Mouse (Mus musculus) T-helper 17 cell (primary cell): ENCODE data around the gene Zhx3.

Experiments
- in situ Hi-C, 2 experiments: fragments of 300-600 bp; cut with MboI, MseI; formaldehyde crosslinking; loops; 1 replicate in 1 of 2; 2 replicates in 1 of 2; pipeline ENCODE4 v1.15.1; 2025; ENCODE audit warnings: high pct_unique_total_duplicates in 2 of 2

Zhx3 gene

DNA sequence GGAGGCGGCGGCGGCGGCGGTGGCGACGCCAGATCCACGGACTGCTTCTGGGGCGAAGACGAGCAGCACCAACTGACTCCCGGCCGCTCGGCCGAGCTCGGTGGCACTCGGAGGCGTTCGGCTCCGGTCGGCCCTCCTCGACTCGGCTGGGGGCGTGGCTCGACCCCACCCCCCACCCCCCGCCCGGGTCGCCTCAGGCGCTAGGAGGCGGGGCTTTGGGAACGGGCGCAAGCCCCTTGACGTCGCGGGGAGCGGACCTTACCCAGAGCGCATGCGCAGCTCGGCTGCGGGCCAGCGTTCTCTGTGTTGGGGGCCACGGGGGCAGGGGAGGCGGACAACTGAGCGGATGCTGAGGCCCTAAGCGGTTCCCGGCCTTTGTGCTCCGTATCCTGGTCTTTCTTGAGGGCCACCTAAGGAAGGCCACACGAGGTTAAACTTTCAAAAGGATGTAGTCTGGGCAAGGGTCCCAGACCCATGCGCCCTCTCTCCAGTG, at the start of gene Zhx3:
TSS of gene Zhx3 (minus strand) at position 109 of the 493 bp plus-strand sequence.
- in situ Hi-C loops, result loop anchor here in 1 of 2 experiments (5.0 kb wide), 1 partner anchor 141 kb away; the partner anchor contains the start of gene Plcg1

DNA sequence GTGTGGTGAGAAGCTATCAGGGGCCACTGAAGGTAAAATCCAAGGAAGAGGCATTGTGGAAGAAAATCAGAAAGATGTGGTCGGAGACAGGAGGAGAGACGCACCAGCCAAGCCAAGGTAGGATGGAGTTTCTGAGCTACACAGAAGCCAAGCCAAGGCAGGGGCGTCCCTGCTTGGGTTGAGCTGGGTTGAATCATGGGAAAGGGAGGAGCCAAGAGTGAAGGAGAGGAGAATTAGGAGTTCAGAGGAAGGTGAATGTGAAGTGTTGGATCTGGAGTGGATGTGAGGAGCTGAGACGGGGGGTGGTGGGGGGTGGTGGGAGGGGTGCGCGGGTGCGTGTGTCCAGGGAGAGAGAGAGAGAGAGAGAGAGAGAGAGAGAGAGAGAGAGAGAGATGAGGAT, 48.5 kb upstream of the Zhx3 start:
- in situ Hi-C loops, result loop anchor here (10.0 to 25.0 kb wide), 2 partner anchors 859 to 1476 kb away; no protein-coding TSS in a partner anchor

DNA sequence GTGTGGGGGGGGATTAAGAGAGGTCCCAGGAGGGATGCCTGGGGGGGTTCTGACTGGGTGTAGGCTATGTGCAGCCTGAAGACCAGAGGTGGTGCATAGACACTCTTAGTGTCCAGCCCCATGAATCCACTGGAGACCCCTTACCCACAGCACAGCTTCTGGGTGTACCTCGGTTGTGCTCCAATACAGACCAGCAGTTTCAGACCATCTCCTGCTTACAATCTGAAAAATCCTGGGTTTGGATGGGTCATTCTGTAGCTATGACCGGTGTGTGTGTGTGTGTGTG, 46.1 kb upstream of the Zhx3 start:
- in situ Hi-C loops, result loop anchor here in 1 of 2 experiments (25.0 kb wide), 1 partner anchor 857 kb away; no protein-coding TSS in a partner anchor

DNA sequence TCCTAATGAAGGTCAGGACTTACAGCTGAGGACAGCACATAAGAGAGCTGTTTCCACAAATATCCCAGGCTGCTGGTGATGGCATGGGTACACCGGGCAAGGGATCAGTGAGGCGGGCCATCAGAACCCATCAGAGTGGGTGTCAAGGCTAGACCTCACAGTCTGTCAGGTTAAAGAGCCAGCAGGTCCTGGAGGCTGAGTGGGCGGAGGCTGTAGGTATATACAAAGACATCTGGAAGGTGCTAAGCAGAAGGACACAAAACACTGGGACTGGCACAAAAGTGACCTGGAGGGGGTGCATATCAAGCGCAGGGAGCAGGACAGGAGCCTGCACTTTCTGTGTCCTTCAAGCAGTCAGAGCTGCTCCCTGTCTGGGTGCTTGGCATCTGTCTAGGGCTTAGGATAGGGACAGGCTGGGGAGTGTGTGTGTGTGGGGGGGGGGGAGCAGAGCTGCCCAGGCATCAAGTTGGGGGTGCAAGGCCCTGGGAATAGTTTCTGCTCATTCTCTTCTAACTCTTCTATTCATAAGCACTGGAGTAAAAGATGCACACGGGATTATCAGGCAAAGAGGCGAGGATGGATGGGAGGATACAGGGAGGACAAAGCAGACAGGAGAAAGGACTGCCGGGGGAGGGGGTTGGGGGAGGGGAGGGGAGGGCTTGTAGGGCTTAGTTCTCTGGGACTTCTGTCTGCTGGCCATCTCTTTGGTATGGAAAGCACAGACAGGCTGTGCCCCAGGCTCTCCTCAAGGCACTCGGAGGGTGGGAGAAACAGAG, 45.5 kb upstream of the Zhx3 start:
- in situ Hi-C loops, result loop anchor here in 1 of 2 experiments (25.0 kb wide), 1 partner anchor 856 kb away; no protein-coding TSS in a partner anchor

DNA sequence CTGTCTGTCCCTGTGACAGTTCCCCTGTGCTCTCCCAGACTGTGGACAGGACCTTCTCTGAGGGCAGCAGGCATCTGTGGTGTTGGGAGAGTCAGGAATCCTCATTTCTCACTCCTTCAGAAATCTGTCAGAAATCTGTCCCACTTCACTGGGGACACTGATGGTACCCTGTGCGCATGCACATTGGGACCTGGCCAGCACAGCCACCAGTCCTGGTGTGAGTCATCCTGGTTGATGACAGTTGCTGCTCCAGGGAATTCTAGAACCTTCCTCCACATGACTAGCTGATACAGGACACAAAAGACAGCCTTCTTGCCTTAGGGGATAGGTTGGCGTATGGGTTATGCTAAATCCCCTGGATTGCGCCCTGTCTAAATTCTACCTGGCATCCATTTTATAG, 44.5 kb upstream of the Zhx3 start:
- in situ Hi-C loops, result loop anchor here in 1 of 2 experiments (25.0 kb wide), 1 partner anchor 855 kb away; no protein-coding TSS in a partner anchor

DNA sequence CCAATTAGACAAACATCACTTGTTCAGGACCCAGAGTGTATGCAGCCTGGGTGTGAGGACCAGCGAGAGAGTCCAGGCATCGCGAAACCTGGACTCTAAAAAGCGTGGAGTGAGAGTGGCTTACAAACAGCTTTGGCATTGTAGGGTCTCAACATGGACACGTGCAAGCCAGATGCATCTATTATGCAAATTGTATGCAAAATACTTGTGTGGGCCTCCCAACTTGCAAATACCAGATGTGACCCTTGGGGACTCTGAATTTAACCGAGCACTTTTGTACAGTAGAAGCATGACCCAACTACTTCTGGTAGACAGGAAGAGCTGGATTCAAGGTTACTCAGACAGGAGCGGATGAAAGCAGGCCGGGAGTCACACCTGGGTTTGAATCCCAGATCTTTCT, 43.9 kb upstream of the Zhx3 start:
- in situ Hi-C loops, result loop anchor here in 1 of 2 experiments (25.0 kb wide), 1 partner anchor 854 kb away; no protein-coding TSS in a partner anchor

DNA sequence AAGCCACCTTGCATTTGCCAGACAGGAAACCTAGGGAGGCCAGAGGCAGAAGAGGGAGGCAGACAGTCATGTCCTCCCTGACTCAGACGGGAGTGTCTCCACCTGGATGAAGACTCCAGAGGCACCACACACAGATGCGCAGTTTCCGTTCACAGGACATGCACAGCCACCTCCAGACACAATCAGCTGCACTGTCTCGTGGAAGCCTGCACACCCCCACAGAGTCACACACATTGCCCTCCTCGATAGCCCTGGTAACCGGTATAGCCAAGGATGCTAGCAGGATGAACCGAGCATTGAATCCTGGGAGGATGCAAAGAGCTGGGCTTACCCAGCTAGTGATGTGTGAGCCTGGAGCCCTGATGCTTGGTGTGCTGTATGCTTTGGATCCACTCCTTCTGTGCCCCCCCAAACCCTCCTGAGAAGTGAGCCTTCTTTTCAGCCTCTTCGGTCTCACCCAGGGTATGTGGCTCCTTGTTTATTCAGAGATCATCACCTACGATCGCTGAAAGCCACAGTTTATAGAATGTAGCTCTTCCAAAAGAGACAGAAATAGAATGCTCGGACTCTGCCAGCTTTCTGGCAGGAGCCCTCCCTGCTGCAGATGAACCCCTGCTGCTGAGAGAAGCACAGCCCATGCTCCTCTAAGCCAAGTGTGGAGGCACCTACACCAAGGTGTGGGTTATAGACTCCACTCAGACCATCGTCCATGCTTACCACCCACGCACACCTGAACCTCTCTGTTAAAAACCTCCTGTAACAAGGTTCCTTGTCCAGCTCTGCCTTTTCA, 43.2 kb upstream of the Zhx3 start:
- in situ Hi-C loops, result loop anchor here in 1 of 2 experiments (25.0 kb wide), 1 partner anchor 854 kb away; no protein-coding TSS in a partner anchor

DNA sequence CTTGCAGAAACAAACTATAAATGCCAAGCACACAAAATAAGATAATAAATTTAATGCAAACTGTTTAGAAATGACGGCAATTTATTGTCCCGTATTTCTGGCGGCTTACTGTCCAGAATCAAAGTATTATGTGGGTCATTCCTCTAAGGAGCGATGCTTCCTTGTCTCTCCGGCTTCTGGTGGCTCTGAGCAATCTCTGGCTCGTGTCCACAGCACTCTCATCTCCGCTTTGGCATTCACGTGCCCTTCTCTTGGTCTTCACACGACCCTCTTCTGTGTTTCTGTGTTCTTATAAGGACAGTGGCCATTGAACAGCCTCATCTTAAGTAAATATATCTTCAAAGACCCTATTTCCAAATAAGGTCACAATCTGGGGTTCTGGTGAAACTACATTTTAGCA, 41.9 kb upstream of the Zhx3 start:
- in situ Hi-C loops, result loop anchor here in 1 of 2 experiments (25.0 kb wide), 1 partner anchor 852 kb away; no protein-coding TSS in a partner anchor

DNA sequence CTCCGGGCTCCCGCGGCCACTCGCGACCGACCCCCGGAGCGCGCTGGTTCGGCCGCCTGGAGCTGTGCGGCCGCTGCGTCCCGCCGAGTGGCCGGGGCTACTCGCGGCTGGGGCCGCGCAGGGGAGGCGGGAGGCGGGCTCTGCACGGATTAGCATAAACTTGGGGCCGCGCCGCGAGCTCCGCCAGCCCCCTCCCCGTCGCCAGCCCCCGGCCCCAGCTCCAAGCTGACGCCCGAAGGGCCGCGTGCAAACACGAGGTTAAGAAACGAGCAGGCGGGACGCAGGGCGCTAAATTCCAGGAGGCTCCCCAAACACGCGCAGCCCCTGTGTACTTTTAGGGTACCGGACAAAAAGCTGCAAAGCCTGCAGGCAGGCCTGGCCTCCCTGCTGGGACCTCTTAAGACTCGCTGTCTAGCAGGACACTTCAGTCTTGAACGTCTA, 39.5 kb upstream of the Zhx3 start, which contains the start of gene Emilin3:
TSS of gene Emilin3 (minus strand) at position 98 of the 441 bp plus-strand sequence.
- in situ Hi-C loops, result loop anchor here in 1 of 2 experiments (25.0 kb wide), 1 partner anchor 850 kb away; no protein-coding TSS in a partner anchor

DNA sequence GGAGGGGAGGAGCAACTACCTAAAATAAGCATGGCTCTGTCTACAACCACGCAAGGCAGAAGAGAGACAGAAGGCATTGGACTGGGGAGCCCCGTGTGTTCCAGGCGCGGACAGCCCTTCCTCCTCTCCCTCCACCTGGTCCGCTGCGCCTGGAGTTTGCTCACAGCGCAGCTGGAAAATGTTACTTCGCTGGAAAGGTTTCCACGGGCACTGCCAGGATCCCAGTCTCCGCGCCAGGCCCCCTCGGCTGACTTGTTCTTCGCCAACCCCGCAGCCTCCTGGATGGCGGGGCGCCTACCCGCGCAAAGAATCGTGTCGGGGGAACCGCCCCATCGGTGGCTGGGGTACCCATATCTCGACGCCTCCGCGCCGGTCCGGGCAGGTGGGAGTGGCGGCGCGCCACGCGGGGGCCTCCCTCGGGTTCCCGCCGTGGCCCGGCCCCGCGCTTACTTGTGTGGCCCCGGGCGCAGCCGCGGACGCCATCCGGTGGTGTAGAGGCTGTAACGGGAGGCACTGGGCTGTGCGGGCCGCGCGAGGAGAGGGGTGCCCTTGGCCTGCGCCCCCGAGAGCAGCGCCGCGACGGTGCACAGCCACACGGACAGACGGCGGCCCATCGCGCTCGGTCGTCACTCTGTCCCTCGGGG, 38.9 kb upstream of the Zhx3 start:
- in situ Hi-C loops, result loop anchor here in 1 of 2 experiments (25.0 kb wide), 1 partner anchor 849 kb away; no protein-coding TSS in a partner anchor

DNA sequence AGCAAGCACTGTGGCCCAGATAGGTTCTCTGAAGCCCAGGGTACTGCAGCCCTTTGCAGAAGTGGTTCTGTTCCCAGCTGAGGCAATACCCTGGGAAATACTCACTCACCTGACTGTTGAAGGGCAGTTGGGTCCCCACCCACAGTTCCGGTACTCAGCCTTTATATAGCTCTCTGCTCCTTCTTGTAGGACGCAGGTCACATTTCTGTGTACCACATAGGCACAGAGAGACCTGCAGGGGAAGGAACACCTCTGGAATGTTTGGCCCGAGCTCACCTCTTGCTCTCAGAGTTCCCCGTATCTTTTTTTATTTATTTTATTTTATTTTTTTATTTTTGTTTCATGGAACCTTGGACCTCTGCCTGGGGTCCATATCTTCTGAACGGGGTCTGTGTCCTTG, 37.8 kb upstream of the Zhx3 start:
- in situ Hi-C loops, result loop anchor here in 1 of 2 experiments (25.0 kb wide), 1 partner anchor 848 kb away; no protein-coding TSS in a partner anchor

DNA sequence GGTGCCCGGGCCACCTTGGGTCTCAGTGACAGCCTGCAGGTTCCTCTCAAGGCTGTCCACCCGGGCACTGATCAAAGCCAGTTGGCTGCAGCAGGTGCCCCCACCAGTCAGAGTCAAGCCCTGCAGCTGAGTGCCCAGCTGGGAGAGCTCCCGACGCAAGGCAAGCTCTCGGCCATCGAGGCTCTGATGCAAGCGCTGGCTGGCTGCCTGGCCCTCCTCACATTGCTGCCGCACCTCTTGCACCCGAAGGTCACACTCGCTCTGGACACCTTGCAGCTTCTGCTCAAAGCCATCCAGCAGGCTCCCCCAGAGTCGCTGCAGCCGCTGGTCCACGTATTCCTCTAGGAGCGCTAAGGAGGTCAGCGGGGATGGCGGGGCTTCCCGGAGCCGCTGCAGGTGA, 35.8 kb upstream of the Zhx3 start:
- in situ Hi-C loops, result loop anchor here in 1 of 2 experiments (25.0 kb wide), 1 partner anchor 846 kb away; no protein-coding TSS in a partner anchor

DNA sequence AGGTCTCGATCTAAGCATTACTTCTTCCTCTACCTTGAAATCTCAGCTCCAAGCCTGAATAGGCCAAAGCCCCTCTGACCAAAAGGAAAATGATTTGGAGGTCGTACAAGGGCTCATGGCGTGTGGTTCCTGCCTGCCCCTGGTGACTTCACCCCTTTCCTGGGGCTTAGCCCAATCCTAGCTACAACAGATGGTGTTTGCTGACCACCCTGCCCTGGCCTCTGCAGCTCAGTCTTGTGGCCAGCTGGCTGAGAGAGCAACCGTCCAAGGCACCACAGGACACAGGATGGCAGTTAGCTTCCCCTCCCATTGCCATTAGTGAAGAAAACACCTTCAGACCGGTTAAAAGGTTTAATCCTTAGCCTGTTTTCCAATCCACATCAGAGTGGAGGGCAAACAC, 33.3 kb upstream of the Zhx3 start:
- in situ Hi-C loops, result loop anchor here in 1 of 2 experiments (25.0 kb wide), 1 partner anchor 844 kb away; no protein-coding TSS in a partner anchor

DNA sequence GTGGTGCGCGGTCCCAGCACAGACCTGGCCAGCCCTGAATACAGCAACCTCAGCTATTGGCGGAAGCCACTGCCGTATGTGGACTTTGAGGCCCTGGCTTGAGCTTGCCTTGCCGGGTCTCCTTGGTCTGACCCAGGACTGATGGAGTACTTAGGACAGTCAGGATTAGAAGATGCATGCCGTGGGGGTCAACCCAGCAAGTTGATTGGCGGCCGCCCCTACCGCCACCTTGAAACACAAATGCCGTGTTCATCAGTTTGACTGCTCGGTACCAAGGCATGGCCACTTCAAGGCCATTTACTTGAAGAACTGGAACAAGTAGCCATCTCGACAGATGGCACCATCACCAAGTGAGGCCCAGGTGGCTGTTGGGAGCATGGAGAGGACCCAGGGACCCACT, 32.5 kb upstream of the Zhx3 start:
- in situ Hi-C loops, result loop anchor here in 1 of 2 experiments (25.0 kb wide), 1 partner anchor 843 kb away; no protein-coding TSS in a partner anchor

DNA sequence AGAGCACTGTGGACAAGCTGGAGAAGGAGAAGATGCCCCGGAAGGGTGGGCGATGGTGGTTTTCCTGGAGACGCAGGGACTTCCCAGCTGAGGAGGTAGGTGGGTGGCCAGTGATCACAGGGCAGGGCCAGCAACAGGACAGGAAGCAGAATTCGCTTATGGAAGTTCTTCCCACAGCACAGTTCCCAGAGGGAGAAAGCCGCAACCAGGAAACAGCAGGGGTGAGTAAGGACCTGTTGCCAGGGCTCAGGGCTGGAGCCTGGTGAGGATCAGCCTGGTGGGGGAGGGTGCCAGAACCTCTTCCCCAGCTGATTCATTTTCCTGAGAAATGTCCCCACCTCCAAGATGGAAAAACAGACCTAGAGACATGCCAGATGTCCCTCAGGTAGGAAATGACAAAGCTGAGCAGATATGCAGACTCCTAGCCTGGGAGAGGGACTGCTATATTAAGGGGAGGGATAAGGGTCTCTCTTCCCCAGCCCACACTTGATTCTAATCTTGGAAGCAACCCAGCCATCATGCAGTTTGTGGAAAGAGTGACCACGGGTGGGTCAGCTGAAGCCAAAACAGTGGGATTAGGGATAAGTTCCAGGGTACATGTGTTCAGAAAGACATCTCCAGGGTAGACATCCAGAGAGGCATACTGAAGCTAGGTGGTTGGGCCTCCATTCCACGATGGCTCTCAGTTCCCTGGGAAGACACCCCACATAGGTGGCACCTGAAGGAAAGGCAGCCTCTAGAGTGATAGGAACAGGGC, 29.0 kb upstream of the Zhx3 start:
- in situ Hi-C loops, result loop anchor here in 1 of 2 experiments (25.0 kb wide), 1 partner anchor 840 kb away; no protein-coding TSS in a partner anchor

DNA sequence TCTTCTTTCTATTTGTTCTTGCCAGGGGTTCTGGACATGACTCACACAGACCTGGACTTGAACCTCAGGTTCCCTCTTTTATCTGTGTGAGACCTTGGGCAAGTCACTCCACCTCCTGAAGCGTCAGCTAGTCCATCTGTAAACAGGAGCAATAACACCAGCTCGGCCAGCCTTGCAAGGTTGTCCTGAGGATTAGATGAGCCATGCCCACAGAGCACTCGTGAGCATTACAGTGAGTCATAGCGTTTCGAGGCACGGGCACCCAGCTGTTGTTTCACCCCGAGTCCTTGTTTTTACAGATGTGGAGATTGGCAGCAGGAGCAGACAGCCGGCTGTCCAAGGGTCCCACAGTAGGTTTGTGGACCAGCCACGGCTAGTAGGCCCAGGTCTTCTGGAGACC, 18.9 kb upstream of the Zhx3 start:
- in situ Hi-C loops, result no loop called here

DNA sequence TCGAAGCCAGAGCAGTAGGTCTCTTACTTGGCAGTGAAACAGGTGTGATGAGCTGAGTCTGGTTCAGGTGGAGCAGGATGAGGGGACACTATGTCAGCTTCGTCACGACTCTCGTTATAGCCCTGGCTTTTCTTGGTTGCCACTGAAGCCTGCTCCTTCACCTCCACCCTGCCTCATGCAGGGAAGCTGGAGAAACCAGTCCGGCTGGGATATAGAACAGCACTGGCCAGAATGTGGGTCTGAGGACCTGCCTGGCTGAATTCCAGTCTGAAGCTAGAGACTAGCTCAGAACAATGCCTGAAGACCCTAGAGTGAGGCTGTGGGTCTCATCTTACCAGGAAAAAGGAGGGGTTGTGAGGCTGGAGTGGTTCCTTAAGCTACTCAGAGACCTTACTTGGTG, 18.2 kb upstream of the Zhx3 start:
- in situ Hi-C loops, result no loop called here

DNA sequence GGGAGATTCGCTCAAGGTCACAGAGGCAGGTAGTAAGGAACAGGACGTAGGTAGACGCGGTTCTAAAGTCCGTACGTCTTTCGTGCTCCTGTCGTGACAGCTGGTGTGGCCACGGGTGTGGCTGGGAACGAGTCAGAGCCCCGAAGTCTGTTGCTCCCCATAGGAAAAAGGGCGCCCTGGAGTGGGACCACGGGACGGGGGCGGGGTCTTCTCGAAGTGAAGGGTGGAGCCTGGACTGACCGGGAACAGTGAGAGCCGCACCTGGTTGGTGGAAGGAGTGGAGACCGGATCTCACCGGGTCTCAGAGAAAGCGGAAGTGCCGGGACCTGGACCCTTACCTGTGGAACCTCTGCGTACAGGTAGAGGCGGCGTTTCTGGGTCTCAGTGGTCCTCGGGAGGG, 15.1 kb upstream of the Zhx3 start:
- in situ Hi-C loops, result loop anchor here in 1 of 2 experiments (10.0 kb wide), 1 partner anchor 173 kb away; no protein-coding TSS in a partner anchor

DNA sequence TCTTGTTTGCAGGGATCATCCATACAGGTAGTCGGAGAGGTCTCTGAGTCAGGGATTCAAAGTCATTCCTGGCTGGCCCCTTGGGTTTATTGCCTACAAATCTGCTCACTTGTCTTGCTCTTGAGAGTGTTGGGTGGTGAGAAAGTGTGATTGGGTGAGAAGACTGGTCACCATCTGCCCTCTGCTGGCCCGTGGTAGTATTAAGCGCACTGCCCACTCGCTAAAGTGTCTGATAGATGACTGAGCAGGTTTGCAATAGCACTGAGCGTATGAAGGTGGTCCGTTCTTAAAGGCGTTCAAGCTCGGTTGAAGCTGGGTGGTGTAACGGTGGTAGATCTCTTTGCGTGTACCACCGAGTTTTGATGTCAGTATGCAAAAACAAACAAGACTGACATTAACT, 14.5 kb upstream of the Zhx3 start:
- in situ Hi-C loops, result loop anchor here in 1 of 2 experiments (10.0 kb wide), 1 partner anchor 172 kb away; no protein-coding TSS in a partner anchor

DNA sequence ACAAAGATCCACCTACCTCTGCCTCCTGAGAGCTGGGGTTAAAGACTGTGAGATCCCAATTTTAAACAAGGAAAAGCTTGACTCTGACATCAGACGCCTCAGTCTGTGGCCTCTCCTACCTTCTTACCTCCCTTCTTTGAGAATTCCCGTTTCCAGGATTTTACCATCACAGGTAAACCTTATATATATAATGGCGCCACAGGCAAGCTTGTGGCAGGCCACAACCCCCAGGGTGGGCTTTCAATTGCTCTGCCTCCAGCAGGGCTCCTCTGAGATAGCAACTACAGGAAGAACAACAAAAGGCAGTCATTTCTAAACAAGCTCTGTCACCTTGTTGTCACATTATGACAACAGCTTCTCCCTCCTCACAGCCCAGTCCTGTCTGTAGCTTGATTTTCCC, 13.4 kb upstream of the Zhx3 start:
- in situ Hi-C loops, result loop anchor here in 1 of 2 experiments (10.0 kb wide), 1 partner anchor 171 kb away; no protein-coding TSS in a partner anchor
